In genomic region chr2:12729251-12729650, GRCm38 (mm10) we compare ENCODE assay signal across 29 mouse cellular contexts.
"Had no signal": no experiment of that assay in that cellular context is flagged by ENCODE, and none has a peak within 500 bp of the region (broad histone marks: within the 10 kb centered on the region; RNA-seq: fewer than 3 reads in every experiment).

No protein-coding gene starts in this region.

- H3K27ac ChIP-seq: heart, embryonic 13.5 days; heart, embryonic 15.5 days; hindbrain, embryonic 10.5 days; hindbrain, embryonic 12.5 days; hindbrain, embryonic 13.5 days; hindbrain, embryonic 14.5 days; hindbrain, embryonic 15.5 days; hindbrain, postnatal 0 days; intestine, embryonic 15.5 days; kidney, embryonic 15.5 days; kidney, postnatal 0 days; layer of hippocampus, adult 2 months; left cerebral cortex, adult 2 months had no signal

- DNase-seq: heart, postnatal 14 days; heart, postnatal 36 days; heart, postnatal 4 days; kidney, adult 11 months; kidney, adult 18-20 months; kidney, adult 2 months; kidney, adult 8-10 months; kidney, adult 9 months; kidney, postnatal 10 days; kidney, postnatal 14 days; kidney, postnatal 25 days; kidney, postnatal 36 days; kidney, postnatal 4 days; layer of hippocampus, adult 9-11 months; layer of hippocampus, postnatal 36 days had no signal

- H3K4me3 ChIP-seq: heart, embryonic 12.5 days; heart, embryonic 13.5 days; heart, embryonic 15.5 days; hindbrain, embryonic 10.5 days; hindbrain, embryonic 12.5 days; hindbrain, embryonic 13.5 days; hindbrain, embryonic 15.5 days; intestine, embryonic 15.5 days; kidney, embryonic 15.5 days; layer of hippocampus, adult 2 months; left cerebral cortex, adult 2 months had no signal
